Mouse (Mus musculus) adrenal gland, adult 2 months (tissue): Measurements from ENCODE around the gene Zic3. TPM values are rescaled to one million over a fixed set of nuclear protein-coding genes. Genes with fewer than 3 reads are reported as not detected.

Source experiments
- DNase-seq: peaks from one replicate; pipeline ENCODE4 v3.0.0; 2021
- polyA plus RNA-seq: library from polyadenylated mRNA; depleted of rRNA; stranded (reverse); fragments of >200 nt; gene quantifications from 2 replicates; pipeline ENCODE4 v1.2.3, GENCODE M21; 2012
- total RNA-seq, 2 experiments: library from RNA; stranded (reverse); gene quantifications; 2 replicates each; pipeline ENCODE4 v1.2.3; 2021

Zic3 gene
- total and polyA plus RNA-seq, 3 experiments = not detected

DNA sequence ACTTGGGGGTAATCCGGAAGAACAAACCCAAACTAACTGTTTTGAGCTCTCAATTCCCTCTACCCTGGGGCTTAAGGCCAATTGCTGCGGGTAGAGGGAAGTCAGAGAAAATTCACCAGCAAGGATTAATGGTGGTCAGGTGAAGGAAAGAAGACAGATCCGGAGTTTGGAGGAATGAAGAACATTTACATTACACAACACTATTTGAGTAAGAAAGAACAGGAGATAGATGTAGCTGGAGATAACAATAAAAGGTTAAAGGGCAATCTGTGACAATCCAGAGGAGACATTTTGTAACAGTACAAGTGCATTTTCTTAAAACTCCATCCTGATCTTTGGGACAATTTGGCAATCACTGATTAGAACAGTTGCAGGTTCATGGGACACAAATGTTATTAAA, 19.4 kb downstream of the Zic3 start:
- no peak for DNase-seq

DNA sequence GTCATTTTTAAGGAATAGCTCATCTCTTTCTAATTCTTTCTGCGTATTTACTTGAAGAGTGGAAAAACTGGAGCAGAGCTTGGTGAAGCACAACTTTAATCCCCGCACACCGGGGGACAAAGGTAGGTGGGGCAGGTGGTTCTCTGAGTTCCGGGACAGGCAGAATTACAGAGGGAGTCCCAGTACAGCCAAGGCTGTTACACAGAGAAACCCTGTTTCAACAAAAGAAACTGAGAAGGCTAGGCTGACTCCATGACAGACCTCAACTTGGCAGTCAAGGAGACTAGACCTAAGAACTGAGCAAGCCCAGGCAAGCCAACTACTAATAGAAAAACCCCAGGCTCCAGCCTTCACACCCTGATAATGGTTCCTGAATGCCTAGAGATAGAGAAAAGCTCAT, 20.0 kb downstream of the Zic3 start:
- DNase-seq = no peak
